Mouse (Mus musculus): ENCODE data around the gene Trappc4. TPM values are rescaled to one million over a fixed set of nuclear protein-coding genes. Genes with fewer than 3 reads are reported as not detected.
"Not testable (repeated sequence)": the region's sequence is repeated elsewhere in the genome, so short reads cannot be mapped to it uniquely, and the experiment has no call there.

The Trappc4 gene
- polyA plus RNA-seq (2014; fragmentation: Nextera tagmentation; extraction: Ambion mirVana) = 143 and 162 TPM in 2 replicates

DNA sequence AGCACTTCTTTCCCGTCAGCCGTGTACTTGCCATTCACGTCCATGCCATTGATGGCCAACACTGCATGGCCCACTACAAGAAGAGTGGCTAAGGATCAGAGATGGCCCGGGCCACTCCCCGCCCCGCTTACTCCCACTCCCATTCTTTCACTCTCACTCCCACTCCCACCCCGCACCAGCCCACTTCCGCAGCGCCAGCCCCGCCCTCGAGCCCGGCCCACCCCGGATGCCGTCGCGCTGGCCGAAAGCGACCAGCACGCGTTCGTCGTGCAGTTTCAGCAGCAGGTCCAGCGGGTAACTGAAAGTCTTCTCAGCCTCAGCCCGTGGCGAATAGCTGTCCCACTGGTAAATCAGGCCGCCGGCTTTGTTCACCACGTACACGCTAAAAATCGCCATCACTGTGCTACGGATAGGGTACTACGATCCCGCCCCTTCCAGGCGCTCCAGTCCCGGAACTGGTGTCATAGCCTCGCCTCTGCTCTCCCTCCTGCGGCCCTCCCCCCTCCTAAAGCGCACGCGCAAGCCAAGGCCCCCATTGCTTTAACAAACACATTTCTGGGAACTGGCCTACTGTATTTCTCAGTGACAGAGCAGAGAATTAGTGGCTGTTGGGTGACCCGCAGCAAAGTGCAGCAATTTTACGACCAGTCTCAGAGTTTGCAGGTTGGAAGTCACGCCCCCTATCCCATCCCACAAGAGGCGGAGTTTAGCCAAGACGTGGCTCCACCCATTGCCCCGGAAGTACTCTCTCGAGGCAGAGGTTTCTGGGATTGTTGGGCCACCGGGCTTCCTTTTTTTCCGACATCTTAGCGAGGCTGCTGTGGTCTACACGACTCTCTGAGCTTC lies at the start of gene Trappc4, which contains the start of gene Rps25:
Trappc4 (minus strand) TSS at position 695 of the 846 bp plus-strand sequence.
Rps25 (plus strand) TSS at position 234 of the 846 bp plus-strand sequence.
- ATAC-seq (ENCODE audit: low FRiP score, low TSS enrichment) = peak; percentile 97
- under 1% methylated on average over 51 of the region's 51 CpGs for WGBS
- Histone ChIP-seq H3K9ac (ENCODE audit: low read depth, low read length) (peak within 1 kb of the TSS; percentile 92), H3K4me3 (ENCODE audit: low read length) (peak within 1 kb of the TSS; percentile 89), H3K27me3 (ENCODE audit: control insufficient read depth, insufficient read depth, low read length) (no peaks in the 10 kb centered on the region), H3K4me1 (ENCODE audit: control insufficient read depth, insufficient read depth, low read length) (no peaks in the 10 kb centered on the region), H3K4me2 (replicated peaks; ENCODE audit: low read depth, low read length) (peak within 1 kb of the TSS; percentile 68), H3K9me3 (ENCODE audit: control insufficient read depth, low read length) (no peaks in the 10 kb centered on the region), H3K27ac (ENCODE audit: low read depth, low read length) (peak within 1 kb of the TSS; percentile 97), H3K36me3 (ENCODE audit: control insufficient read depth, insufficient read depth, low read length) (peaks cover 70% of the 10 kb centered on the region)

DNA sequence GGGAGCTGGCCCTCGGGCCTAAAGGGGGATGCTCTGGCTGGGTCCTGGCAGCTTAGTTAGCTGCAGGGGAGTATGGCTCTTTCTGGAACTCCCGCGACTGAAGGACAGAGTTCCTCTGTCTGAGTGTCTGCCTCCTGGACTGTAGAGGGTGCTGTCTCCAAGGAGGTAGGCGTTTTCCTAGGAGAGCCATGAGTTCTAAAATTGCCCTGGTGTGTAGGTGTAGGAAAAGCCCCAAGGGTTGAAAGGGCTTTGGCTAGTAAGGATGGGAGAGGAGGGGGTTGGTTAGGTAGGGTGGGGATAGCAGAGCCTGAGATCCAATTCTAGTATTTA lies 47.5 kb upstream of the Trappc4 start, which contains the start of gene Upk2:
Upk2 (minus strand) TSS at position 86 of the 330 bp plus-strand sequence.
- H3K9me3 ChIP-seq (ENCODE audit: control insufficient read depth, low read length) = no peaks in the 10 kb centered on the region
- H3K4me2 ChIP-seq (replicated peaks; ENCODE audit: low read depth, low read length) = no peak within 1 kb of the TSS
- 20% methylated on average over 4 of the region's 4 CpGs for WGBS
- H3K4me3 ChIP-seq (ENCODE audit: low read length) = no peak within 1 kb of the TSS
- no peaks in the 10 kb centered on the region for H3K36me3 ChIP-seq (ENCODE audit: control insufficient read depth, insufficient read depth, low read length)
- peaks cover 3% of the 10 kb centered on the region; the same call in 1 of the 2 replicates for H3K4me1 ChIP-seq (ENCODE audit: control insufficient read depth, insufficient read depth, low read length)
- no peaks in the 10 kb centered on the region for H3K27me3 ChIP-seq (ENCODE audit: control insufficient read depth, insufficient read depth, low read length)
- ATAC-seq (ENCODE audit: low FRiP score, low TSS enrichment) = no peak
- no peak within 1 kb of the TSS for H3K9ac ChIP-seq (ENCODE audit: low read depth, low read length)
- no peak within 1 kb of the TSS for H3K27ac ChIP-seq (ENCODE audit: low read depth, low read length)

DNA sequence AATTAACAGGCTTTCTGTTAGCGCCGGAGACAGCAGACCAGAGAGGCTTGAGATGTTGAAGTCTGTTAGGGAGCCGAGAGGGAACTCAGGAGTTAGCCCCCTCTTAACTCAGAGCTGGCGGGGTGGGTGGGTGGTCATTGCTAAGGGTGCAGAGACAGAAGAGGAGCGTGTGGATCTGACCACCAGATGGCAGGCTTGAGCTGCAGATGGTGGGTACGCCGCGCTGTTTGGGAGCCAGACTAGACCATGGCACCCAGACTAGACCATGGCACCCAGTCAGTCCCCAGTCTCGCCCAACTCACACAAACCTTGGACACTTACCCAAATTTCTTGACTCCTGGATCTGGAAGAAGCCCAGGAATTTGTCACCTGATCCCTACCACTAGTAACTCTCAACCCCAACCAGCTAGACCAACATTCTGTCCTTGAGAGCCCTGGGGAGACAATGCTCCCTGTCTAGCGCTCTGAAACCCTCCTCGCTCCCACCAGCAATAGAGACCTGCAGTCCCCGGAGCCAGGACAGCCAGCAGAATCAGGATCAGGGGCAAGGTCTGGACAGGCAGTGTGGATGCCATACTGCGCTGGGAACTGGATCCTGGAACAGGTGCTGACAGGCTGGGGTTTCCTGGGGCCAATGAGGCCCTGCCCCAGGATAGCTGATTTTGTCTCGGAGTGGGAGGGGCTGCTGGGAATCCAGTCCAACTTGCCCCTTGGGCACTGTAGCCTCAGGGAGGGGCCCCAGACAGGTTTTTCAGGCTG lies 46.9 kb upstream of the Trappc4 start:
- Histone ChIP-seq H3K9me3 (ENCODE audit: control insufficient read depth, low read length) (no peaks in the 10 kb centered on the region), H3K27ac (ENCODE audit: low read depth, low read length) (no peak overlapping the region), H3K4me3 (ENCODE audit: low read length) (no peak overlapping the region), H3K27me3 (ENCODE audit: control insufficient read depth, insufficient read depth, low read length) (no peaks in the 10 kb centered on the region), H3K9ac (ENCODE audit: low read depth, low read length) (no peak overlapping the region), H3K4me1 (ENCODE audit: control insufficient read depth, insufficient read depth, low read length) (peaks cover 3% of the 10 kb centered on the region; the same call in 1 of the 2 replicates), H3K4me2 (replicated peaks; ENCODE audit: low read depth, low read length) (no peak overlapping the region), H3K36me3 (ENCODE audit: control insufficient read depth, insufficient read depth, low read length) (no peaks in the 10 kb centered on the region)
- WGBS = 8% methylated on average over 14 of the region's 14 CpGs
- ATAC-seq (ENCODE audit: low FRiP score, low TSS enrichment) = peak; percentile 87

DNA sequence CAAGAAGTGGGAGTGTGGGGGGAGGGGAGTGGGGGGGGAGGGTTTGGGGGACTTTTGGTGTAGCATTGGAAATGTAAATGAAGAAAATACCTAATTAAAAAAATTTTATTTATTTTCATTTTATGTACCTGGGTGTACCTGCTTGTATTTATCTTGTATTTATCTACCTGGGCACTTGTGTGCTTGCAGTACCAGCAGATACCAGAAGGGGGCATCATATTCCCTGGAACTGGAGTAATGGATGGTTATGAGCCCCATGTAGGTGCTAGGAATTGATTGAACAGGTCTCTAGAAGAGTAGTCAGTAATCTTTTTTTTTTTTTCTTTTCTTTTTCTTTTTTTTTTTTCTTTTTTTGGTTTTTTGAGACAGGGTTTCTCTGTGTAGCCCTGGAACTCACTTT lies 43.0 kb upstream of the Trappc4 start:
- no peak for ATAC-seq (ENCODE audit: low FRiP score, low TSS enrichment)
- Histone ChIP-seq H3K9me3 (ENCODE audit: control insufficient read depth, low read length) (no peaks in the 10 kb centered on the region), H3K36me3 (ENCODE audit: control insufficient read depth, insufficient read depth, low read length) (no peaks in the 10 kb centered on the region), H3K4me3 (ENCODE audit: low read length) (no peak overlapping the region), H3K4me2 (replicated peaks; ENCODE audit: low read depth, low read length) (no peak overlapping the region), H3K9ac (ENCODE audit: low read depth, low read length) (no peak overlapping the region), H3K27ac (ENCODE audit: low read depth, low read length) (no peak overlapping the region), H3K4me1 (ENCODE audit: control insufficient read depth, insufficient read depth, low read length) (no peaks in the 10 kb centered on the region), H3K27me3 (ENCODE audit: control insufficient read depth, insufficient read depth, low read length) (no peaks in the 10 kb centered on the region)

GRCm38 (mm10) chr9:44444402-44445025 lies 37.1 kb upstream of the Trappc4 start:
- H3K4me2 ChIP-seq (replicated peaks; ENCODE audit: low read depth, low read length); H3K4me1 ChIP-seq (ENCODE audit: control insufficient read depth, insufficient read depth, low read length); H3K9ac ChIP-seq (ENCODE audit: low read depth, low read length); H3K9me3 ChIP-seq (ENCODE audit: control insufficient read depth, low read length); ATAC-seq (ENCODE audit: low FRiP score, low TSS enrichment); H3K27me3 ChIP-seq (ENCODE audit: control insufficient read depth, insufficient read depth, low read length); H3K36me3 ChIP-seq (ENCODE audit: control insufficient read depth, insufficient read depth, low read length); H3K27ac ChIP-seq (ENCODE audit: low read depth, low read length); H3K4me3 ChIP-seq (ENCODE audit: low read length): not testable (repeated sequence)
- 89% methylated on average over 7 of the region's 7 CpGs for WGBS

DNA sequence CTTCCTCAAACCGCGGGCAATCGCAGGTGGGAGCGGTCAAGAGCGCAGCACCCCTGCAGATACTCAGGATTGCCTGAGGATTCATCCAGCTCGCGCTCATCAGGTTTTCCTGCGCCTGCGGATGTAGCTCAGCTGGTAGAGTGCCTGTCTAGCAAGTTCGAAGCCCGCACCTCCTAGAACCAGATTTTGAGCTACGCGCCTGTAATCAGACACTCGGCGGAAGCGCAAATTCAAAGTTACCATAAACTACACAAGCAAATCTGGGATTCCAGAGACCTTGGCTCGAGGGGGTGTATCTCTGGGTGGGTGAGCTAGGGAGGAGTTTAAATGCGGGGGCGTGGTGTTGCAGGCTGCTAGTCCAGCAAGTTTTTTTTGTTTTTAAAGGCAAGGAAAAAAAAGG lies 33.6 kb upstream of the Trappc4 start, which contains the start of gene Foxr1:
Foxr1 (minus strand) TSS at position 176 of the 400 bp plus-strand sequence.
- ATAC-seq (ENCODE audit: low FRiP score, low TSS enrichment) = no peak
- no peaks in the 10 kb centered on the region for H3K27me3 ChIP-seq (ENCODE audit: control insufficient read depth, insufficient read depth, low read length)
- H3K27ac ChIP-seq (ENCODE audit: low read depth, low read length) = no peak within 1 kb of the TSS
- H3K4me3 ChIP-seq (ENCODE audit: low read length) = no peak within 1 kb of the TSS
- no peaks in the 10 kb centered on the region for H3K36me3 ChIP-seq (ENCODE audit: control insufficient read depth, insufficient read depth, low read length)
- H3K4me1 ChIP-seq (ENCODE audit: control insufficient read depth, insufficient read depth, low read length) = no peaks in the 10 kb centered on the region
- H3K4me2 ChIP-seq (replicated peaks; ENCODE audit: low read depth, low read length) = no peak within 1 kb of the TSS
- H3K9me3 ChIP-seq (ENCODE audit: control insufficient read depth, low read length) = no peaks in the 10 kb centered on the region
- H3K9ac ChIP-seq (ENCODE audit: low read depth, low read length) = no peak within 1 kb of the TSS
- WGBS = 85% methylated on average over 19 of the region's 19 CpGs

GRCm38 (mm10) chr9:44435747-44436146 lies 28.3 kb upstream of the Trappc4 start:
- no peaks in the 10 kb centered on the region for H3K4me1 ChIP-seq (ENCODE audit: control insufficient read depth, insufficient read depth, low read length)
- no peak overlapping the region for H3K4me3 ChIP-seq (ENCODE audit: low read length)
- no peak for ATAC-seq (ENCODE audit: low FRiP score, low TSS enrichment)
- 85% methylated on average over 6 of the region's 6 CpGs for whole genome bisulfite sequencing
- no peaks in the 10 kb centered on the region for H3K9me3 ChIP-seq (ENCODE audit: control insufficient read depth, low read length)
- H3K36me3 ChIP-seq (ENCODE audit: control insufficient read depth, insufficient read depth, low read length) = no peaks in the 10 kb centered on the region
- no peak overlapping the region for H3K9ac ChIP-seq (ENCODE audit: low read depth, low read length)
- H3K27ac ChIP-seq (ENCODE audit: low read depth, low read length) = no peak overlapping the region
- no peaks in the 10 kb centered on the region for H3K27me3 ChIP-seq (ENCODE audit: control insufficient read depth, insufficient read depth, low read length)
- H3K4me2 ChIP-seq (replicated peaks; ENCODE audit: low read depth, low read length) = no peak overlapping the region

DNA sequence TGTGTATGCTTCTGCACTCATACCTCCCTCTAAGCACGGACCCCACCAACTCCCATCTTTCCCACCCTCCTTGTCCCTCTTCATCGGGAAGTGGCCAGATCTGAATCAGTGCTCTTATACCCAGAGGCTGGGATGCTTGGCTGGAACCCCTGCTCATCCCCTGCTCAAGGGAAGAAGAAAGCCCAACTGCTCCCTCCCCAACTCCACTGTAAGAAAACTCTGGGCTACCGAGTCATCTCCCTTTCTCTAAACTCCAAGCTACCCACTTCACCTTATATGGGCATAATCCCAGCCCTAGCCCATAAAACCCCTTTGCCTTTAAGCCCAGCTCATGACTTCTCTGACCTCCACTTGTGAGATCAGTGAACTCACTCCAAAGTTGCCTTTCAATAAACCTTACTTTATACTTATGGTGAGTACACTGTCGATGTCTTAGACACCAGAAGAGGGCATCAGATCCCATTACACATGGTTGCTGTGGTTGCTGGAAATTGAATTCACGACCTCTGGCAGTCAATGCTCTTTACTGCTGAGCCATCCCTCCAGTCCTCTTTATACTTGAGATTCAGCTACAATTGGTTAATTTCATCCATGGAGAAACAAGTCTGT lies 25.3 kb upstream of the Trappc4 start:
- Histone ChIP-seq H3K9ac (ENCODE audit: low read depth, low read length) (no peak overlapping the region), H3K9me3 (ENCODE audit: control insufficient read depth, low read length) (no peaks in the 10 kb centered on the region), H3K27me3 (ENCODE audit: control insufficient read depth, insufficient read depth, low read length) (no peaks in the 10 kb centered on the region), H3K4me1 (ENCODE audit: control insufficient read depth, insufficient read depth, low read length) (no peaks in the 10 kb centered on the region), H3K4me2 (replicated peaks; ENCODE audit: low read depth, low read length) (no peak overlapping the region), H3K27ac (ENCODE audit: low read depth, low read length) (no peak overlapping the region), H3K36me3 (ENCODE audit: control insufficient read depth, insufficient read depth, low read length) (no peaks in the 10 kb centered on the region), H3K4me3 (ENCODE audit: low read length) (no peak overlapping the region)
- WGBS = 37% methylated on average over 5 of the region's 5 CpGs
- ATAC-seq (ENCODE audit: low FRiP score, low TSS enrichment) = no peak
